Mouse (Mus musculus): ENCODE measurements at regions not wholly inside any gene's neighbourhood (a gene's known extent, or its start where the extent isn't known, plus 50 kb on each side); places are given as distances from the start of the nearest gene placed in this dataset.

DNA sequence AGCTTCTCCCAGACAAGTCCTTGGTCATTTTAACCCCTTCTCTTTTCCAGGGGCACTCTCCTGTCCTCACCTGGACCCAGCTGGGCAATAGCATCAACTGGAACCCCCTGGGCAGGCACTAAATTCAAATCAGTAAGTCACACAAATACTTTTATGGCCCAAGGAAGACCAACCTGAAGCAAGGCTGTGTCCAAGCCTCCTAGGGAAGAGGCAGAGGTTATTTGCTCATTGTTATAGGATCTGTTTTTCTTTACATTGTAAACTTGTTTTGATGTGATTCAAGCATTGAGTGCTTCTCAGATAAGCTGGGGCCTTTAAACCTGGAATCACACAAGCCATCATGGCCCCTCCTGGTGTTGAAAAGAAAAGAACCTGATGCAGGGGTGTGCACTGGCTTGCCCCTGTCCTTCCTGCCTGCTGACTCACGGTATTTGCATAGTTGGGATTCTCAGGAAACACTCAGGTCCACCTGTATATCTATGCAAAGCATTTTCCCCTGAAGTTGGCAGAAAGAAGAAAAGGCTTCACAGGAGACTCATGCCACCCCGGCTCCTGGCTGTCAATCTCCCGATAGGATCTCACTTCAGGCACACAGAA, 114.9 kb upstream of the Kit start:
- TF ChIP-seq GATA1 (IDR thresholded peaks at IDR 0.05; ENCODE audit: borderline replicate concordance, low read length), result no peak
- TF ChIP-seq FLI1 (IDR thresholded peaks at IDR 0.05; ENCODE audit: low read length), result no peak
